Mouse (Mus musculus) ES-E14 (cell line): Measurements from ENCODE around the gene Cxcr4.

Experiments
- CHD2 ChIP-seq: IDR thresholded peaks from 2 replicates; pipeline ENCODE4 v1.6.1; 2014; ENCODE audit warnings: mild to moderate bottlenecking, low read depth, low read length, inconsistent platforms
- MAFK ChIP-seq: IDR thresholded peaks from 2 replicates; pipeline ENCODE4 v1.6.1; 2014; ENCODE audit warnings: mild to moderate bottlenecking, low read depth, low read length, inconsistent platforms; ENCODE audit not compliant: insufficient read depth
- ZC3H11A ChIP-seq: IDR thresholded peaks from 2 replicates; pipeline ENCODE4 v1.6.1; 2012; ENCODE audit warnings: low read depth, mild to moderate bottlenecking, inconsistent platforms, low read length, borderline replicate concordance
- ZNF384 ChIP-seq: IDR thresholded peaks from 2 replicates; pipeline ENCODE4 v1.6.1; 2012; ENCODE audit warnings: low read depth, low read length, inconsistent platforms

DNA sequence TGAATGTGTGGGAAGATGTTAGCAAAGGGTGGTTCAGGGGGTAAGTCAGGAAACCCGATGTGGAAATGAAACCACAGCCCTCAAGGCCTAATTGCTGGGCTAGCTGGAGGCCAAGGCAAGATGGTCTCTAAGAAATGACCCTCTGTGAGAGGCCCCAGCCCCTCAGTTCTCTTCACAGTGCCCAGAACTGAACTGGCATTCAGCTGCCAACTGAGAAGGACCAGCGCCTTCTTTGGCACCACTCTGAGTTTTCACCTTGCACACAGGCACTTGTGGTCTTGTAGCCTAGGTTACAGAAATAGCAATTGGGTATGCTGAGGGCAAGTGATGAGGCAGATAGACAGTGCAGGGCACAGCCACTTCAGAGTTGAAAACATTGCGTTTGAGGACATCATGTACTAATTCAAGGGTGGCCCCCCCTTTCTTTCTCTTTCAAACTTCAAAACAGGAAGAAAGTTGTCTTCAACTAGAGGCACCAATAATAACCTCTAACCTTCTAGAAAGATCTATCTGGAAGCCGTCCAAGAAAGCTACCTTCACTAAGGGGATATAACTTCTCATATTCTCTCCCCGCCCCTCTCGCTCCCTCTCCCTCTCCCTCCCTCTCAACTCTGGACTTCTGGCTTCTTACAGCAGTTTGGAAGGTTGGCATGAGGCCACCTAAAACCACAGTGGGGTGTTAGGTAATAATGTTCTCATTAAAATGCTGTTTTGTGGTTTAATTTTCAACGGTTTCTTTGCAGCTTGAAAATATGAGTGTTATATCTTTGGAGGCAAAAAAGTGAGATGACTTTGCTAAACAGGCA, 22.8 kb upstream of the Cxcr4 start:
- TF ChIP-seq ZNF384 (no peak), ZC3H11A (no peak), CHD2 (no peak), MAFK (no peak)
